Mouse (Mus musculus): Measurements from ENCODE around the gene Ndufs5.

Ndufs5 gene

GRCm38 (mm10) chr4:123717574-123718433, at the start of gene Ndufs5:
TSS of gene Ndufs5 (minus strand) at chr4:123718202.
- peak; percentile 96 for DNase-seq (ENCODE audit: low read depth, low spot score)

DNA sequence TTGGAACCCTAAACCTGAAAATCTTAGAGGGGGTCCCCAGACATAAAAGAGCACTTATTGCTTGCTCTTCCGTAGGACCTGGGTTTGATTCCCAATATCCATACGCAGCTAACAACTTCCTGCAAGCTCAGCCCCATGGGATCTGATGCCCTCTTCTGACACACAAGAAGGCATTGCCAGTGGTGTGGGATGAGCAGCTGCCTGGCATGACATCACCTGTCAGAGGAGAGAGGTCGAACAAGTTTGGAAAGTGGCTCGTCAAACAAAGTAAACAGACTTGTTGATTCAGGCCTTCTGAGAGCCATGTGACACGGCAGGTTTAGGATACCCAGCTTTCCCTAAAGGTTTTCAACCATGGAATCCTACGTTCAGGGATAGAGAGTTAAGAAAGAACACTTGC, 47.1 kb upstream of the Ndufs5 start:
- DNase-seq (ENCODE audit: low read depth, low spot score): no peak

GRCm38 (mm10) chr4:123758306-123758705, 40.3 kb upstream of the Ndufs5 start:
- no peak for DNase-seq (ENCODE audit: low read depth, low spot score)

- DNase-seq (ENCODE audit: low read depth, low spot score): peak; percentile 43
These were observed 32.8 kb upstream of the Ndufs5 start for GRCm38 (mm10) chr4:123750707-123751312.

- peak; percentile 90 for DNase-seq (ENCODE audit: low read depth, low spot score)
These were observed 32.2 kb upstream of the Ndufs5 start, which contains the start of gene Akirin1 for GRCm38 (mm10) chr4:123750152-123750651. TSS of gene Akirin1 (minus strand) at chr4:123750345.

GRCm38 (mm10) chr4:123749484-123750130, 31.6 kb upstream of the Ndufs5 start:
- no peak for DNase-seq (ENCODE audit: low read depth, low spot score)

DNA sequence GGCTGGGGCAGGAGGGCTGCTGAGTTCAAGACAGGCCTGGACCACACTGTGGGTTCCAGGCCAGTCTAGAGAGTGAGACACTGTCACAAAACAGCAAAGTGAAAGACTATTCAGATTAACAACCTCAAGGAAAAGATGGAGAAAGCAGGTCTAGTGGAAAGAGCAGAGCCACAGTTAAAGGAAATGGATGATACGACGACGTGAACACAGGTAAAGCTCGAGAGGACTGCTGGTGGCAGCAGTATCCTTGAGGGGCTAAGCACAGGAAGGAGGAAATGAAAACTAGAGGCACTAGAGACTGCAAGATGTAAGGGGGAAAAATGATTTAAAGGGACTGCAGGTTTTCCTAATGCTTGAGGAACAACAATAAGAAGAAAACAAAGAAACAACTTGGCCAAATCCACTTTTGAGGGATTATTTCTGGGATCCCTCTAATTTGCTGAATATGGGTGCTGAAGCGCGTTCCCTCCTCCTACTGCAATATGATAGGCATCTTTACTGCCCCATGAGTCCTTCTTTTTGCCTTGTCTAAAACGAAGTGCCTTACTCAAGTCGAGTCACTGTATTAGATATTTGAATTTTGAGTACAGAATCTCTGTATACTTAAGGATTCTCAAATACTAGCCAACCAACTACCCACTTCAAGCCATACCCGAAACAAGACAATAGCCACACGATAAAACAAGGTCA, 30.9 kb upstream of the Ndufs5 start:
- DNase-seq (ENCODE audit: low read depth, low spot score): no peak

- no peak for DNase-seq (ENCODE audit: low read depth, low spot score)
These were observed 27.3 kb upstream of the Ndufs5 start for GRCm38 (mm10) chr4:123745221-123745775.

- DNase-seq (ENCODE audit: low read depth, low spot score): no peak
These were observed 24.9 kb upstream of the Ndufs5 start for GRCm38 (mm10) chr4:123742891-123743290.

GRCm38 (mm10) chr4:123738708-123739107, 20.7 kb upstream of the Ndufs5 start:
- DNase-seq (ENCODE audit: low read depth, low spot score): no peak

GRCm38 (mm10) chr4:123733532-123733931, 15.5 kb upstream of the Ndufs5 start:
- DNase-seq (ENCODE audit: low read depth, low spot score): no peak

DNA sequence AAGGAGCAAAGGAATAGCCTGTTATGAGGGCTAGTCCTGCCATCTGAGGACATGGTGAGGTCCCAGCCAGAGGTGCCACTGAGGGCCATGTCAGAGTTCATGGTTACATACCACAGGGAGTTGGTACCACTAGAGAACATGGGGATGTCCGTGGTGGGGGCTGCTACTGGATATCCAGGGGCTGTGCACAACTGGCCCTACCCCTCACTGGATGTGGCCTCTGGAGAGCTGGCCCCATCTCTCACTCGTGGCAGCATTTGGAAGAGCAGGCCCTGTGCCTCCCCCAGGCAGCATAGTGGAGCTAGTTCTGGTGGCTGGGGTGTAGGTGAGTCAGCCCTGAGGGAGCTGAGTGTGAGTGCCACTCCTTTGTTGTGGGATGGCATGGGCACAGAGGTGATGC, 14.9 kb upstream of the Ndufs5 start:
- DNase-seq (ENCODE audit: low read depth, low spot score): no peak

DNA sequence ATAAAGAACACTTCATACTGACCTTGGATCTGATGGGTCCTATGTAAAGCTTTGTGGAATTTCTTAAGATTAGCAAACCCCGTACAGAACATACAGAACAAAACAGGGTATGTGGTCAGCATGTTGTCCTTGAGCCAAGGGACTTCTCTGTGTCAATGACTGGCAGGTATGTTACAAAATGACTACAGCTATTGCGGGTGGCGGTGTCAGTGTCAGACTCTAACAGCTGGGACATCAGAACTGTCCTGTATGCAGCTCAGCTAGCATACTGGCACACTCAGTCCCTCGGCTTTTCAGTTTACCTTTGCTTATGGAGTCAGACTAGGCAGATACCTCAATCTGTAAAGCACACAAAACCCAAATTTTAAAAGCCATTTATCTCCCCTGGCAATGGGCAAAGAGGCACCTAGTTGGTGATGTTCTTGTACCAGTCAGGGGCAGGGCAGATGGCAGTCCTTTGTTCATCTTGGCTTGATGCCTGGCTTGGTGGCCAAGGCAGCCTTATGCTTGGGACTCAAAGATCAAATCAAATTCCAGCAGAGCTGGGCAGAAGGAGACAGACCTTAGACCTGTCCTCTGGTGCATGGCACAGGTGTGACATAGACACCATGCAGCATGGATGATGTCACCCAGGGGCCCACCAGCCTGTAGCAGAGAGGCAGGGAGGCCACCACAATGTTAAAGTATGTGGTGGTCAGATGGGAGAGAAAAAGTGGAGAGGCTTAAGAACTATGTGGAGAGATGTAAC, 14.3 kb upstream of the Ndufs5 start:
- DNase-seq (ENCODE audit: low read depth, low spot score): no peak

GRCm38 (mm10) chr4:123721761-123722160, 3.8 kb upstream of the Ndufs5 start:
- no peak for DNase-seq (ENCODE audit: low read depth, low spot score)

- no peak for DNase-seq (ENCODE audit: low read depth, low spot score)
These were observed 405 bp upstream of the Ndufs5 start for GRCm38 (mm10) chr4:123718434-123718780.

DNA sequence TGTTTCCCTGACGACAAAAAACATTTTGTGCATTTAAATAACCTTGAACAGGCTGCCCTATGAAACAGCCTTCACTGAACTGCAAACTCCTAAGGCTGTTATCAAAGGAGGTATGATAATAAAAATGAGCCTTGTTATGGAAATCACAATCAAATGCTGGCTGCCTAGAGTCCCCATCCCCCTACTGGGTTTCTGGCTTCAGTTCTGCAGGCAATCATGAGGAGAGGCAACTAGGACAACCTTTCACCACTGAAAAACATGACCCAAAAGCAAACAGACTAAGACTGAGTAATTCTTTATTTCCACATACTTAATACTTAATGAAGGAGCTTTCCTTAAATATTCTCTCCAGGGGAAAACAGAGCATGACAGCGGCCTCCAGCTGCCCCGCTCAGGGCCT, 5.6 kb downstream of the Ndufs5 start:
- DNase-seq (ENCODE audit: low read depth, low spot score): no peak

GRCm38 (mm10) chr4:123707340-123707739, 10.7 kb downstream of the Ndufs5 start:
- no peak for DNase-seq (ENCODE audit: low read depth, low spot score)

DNA sequence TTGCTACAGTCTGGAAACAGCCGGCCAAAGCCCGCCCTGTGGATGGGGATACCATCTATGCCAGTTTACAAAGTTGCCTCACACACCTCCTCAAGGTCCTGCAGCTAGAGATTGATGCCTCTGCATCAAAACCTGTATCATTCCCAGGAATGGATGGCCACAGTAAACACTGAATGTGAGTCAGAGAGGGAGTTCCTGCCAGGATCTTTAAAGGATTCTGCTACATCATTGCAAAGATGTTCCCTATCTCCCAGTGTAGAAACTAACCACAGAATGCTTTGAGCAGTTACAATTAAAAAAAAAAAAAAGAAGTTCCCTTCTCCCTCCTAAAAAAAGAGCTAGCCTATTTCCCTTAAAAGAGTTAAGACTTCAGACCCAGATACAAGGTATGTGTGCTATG, 12.7 kb downstream of the Ndufs5 start:
- no peak for DNase-seq (ENCODE audit: low read depth, low spot score)

GRCm38 (mm10) chr4:123693384-123693783, 24.6 kb downstream of the Ndufs5 start:
- DNase-seq (ENCODE audit: low read depth, low spot score): no peak

GRCm38 (mm10) chr4:123692071-123692470, 25.9 kb downstream of the Ndufs5 start:
- DNase-seq (ENCODE audit: low read depth, low spot score): no peak

DNA sequence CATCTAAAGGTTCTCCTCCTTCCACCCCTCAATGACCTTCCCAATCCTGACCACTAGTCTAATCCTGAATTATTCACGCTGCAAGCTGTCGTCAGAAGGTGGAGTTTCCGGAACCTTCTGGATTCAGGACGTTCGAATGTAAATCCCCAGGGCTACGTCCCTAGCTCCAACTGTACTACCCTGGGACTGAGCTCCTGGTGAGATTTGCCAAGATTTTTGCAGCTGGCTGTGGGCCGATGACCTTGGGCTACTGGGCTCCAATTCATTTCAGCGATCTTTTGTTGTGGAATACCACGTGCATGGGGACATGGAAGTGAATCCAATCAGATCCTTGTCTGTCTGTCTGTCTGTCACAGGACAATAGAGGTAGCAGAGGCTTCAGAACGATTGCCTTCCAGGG, 27.7 kb downstream of the Ndufs5 start:
- DNase-seq (ENCODE audit: low read depth, low spot score): no peak

All from telencephalon, adult 2 months (tissue).